Mouse (Mus musculus): ENCODE results near the gene Lsamp. TPM values are rescaled to one million over a fixed set of nuclear protein-coding genes. Genes with fewer than 3 reads are reported as not detected.
"Not testable (repeated sequence)": the region's sequence is repeated elsewhere in the genome, so short reads cannot be mapped to it uniquely, and the experiment has no call there.

The Lsamp gene
- total RNA-seq, 2 experiments from 2014 or later: 526 to 567 TPM

DNA sequence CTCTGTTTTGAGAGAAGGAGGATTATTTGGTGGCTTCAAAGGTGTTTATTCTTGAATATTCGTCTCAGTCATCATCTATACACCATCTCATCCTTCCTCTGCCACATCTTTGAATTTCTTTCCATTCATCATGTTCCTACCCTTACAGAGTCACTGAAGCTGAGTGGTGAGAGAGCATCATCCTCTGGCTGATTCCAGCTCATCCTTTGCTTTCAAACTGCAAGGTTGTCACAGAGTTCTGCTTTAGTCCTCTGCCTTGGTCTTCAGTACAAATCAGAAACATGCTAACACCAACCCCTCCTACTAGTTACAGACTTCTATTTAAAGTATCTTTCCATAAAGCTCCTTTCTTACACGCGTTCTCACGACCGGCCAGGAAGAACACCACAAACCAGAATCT lies 2018.8 kb downstream of the Lsamp start:
- DNase-seq (ENCODE audit: low spot score in 2 of 2): no peak

DNA sequence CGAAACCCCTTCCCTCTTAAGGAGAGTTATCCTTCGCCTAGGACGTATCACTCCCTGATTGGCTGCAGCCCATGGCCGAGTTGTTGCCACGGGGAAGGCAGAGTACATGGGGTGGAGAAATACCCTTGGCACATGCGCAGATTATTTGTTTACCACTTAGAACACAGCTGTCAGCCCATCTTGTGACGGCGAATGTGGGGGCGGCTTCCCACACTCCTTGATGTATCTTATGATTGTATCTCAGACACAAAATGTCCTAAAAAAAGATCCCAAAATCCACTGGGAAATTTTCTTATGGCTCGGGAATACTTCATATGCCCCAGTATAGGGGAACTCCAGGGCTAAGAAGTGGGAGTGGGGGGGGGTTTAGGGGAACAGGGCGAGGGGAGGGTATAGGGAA lies 2019.3 kb downstream of the Lsamp start:
- DNase-seq (ENCODE audit: low spot score in 2 of 2): not testable (repeated sequence)

DNA sequence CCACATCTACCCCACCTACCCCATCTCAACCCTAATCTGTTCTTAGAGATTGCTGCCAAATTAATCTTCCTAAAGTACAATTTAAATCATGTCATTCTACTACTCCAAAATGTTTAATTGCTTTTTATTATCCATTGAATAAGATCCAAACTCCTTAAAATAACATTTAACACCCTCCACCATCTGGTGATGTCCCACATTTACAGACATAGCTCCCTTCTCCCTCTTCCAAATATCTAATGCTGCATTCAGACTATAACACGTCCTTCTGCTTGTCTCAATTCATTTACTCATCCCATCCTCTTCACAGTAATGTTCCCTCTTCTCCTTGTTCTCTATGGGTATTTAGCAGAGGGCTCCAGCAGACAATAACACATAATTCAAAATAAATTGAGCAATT lies 2020.0 kb downstream of the Lsamp start:
- DNase-seq (ENCODE audit: low spot score in 2 of 2): peak in 1 of 2 experiments; percentile 55

DNA sequence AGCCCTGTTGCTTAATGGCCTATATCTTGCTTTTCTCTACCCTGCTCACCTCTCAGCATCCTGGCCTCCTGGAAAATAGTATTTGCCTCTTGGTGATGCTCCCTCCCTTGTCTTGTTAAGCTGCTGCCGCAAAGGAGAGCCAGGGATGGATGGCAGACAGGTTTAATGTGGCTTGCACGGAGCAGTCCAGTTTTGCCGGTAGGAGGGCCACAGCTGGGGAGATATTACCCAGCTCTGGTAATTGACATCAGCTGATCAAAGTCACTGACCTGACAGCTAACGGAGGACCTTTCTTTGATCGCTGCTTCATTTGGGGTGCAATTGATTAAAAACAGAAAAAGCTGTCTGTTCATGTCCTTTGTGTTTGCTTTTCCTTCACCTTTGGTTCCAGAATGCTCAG lies 2030.8 kb downstream of the Lsamp start:
- DNase-seq (ENCODE audit: low spot score in 2 of 2): no peak

DNA sequence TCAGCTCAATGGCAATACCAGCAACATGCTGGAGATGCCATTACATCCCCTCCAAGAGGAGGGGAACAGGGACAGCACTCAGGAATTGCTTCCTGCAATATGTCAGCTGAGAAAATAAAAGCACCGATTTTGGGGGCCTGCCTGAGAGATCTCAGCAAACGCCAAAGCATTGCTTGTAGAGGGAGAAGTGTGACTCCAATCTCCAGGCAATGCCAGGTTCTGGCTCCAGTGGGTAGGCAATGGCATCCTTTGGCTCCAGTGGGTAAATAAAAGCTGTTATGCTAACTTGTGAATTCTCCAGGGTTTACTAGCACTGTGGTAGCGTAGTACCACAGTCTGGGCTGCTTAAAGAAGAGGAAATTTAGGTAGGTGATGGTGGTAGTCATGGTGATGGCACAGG lies 2031.3 kb downstream of the Lsamp start:
- DNase-seq (ENCODE audit: low spot score in 2 of 2): peak in 1 of 2 experiments; percentile 50

DNA sequence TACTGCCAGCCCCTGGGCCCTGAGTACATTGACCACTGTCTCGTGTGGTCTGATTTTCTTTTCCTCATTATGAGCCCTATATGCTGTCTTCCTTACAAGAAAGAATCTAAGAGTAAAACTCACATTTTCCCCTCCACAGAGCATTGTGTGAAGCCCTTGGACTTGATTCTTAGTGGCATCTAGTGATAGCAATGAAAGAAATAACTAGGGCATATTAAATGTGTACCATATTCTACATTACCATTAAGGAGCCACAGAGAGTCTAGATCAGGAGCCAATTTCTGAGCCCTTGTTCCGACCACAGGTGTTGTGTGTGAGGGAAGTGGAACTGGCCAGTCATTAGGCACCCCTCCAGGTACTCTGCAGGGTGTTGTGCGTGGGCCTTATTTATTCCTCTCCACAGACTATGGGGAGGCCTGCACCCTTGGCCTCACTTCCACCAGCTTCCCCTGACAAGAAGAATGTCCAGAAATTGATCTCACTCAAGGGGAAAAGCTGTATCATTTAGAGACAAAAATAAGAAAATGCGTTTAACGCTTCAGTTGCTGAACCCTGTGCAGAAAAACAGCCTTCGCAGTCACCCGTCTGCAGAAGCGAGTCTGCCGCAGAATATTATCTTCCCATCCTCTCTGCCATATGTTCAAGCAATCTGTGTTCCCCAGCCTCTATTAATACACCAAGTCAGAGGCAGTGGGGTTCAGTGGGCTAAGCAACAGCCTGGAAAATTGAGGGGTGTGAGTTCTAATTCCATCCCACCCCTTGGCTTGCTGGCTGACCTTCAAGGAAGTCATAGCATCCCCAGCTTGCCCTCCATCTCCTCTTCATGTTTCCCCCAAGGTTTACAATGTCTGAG lies 2032.9 kb downstream of the Lsamp start:
- peak; percentile 34 to 75 for DNase-seq (ENCODE audit: low spot score in 2 of 2)

DNA sequence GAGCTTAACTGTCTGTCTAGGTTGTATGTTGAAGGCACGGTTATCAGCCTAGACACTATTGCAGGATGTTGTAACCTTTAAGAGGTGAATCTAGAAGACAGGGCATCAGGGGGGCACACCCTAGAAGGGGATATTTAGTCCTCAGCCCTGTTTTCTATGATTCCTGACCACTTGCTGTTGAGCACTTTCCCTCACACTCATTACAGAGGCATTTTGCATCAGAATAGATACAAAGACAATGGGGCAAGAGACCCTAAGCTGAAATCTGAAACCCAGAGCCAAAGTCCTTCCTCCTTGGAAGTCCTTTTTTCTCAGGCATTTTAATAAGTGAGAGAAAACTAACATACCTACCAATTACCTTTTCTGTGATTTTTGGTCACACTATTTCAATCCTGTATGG lies 2038.4 kb downstream of the Lsamp start:
- no peak for DNase-seq (ENCODE audit: low spot score in 2 of 2)

DNA sequence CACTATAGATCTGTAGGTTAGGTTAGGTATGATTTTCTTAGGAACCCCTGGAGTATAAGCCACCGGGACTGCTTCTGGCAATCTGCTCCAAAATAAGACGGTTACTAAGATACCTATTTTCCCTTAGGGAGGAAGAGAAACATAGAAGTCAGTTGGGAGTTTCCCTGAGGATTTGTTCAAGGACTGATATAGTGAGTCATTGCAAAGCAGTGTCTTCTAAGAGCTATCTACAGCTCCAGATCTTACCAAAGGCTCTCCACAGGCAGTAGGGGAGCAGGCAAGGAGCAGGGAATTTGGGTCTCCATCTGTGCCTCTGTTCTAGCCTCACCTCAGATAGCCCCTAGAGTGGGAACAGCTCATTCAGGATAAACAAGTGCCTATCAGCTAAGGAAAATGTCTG lies 2047.9 kb downstream of the Lsamp start:
- DNase-seq (ENCODE audit: low spot score in 2 of 2): no peak

DNA sequence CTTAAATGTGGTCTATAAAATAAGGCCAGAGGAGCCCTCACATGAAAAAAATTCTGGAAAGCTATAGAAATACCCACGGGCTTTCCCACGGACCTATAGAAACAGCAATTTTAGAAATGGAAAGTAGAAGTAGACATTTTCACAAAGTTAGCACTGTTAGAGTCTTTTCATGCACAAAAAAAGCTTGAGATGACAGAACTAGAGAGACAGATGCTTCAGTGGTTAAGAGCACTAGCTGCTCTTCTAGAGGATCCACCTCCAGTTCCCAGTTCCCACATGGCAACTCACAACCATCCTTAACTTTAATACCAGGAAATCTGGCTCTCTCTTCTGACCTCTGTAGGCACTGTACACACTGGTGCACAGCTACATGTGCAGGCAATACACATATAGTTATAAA lies 2049.3 kb downstream of the Lsamp start:
- no peak for DNase-seq (ENCODE audit: low spot score in 2 of 2)

DNA sequence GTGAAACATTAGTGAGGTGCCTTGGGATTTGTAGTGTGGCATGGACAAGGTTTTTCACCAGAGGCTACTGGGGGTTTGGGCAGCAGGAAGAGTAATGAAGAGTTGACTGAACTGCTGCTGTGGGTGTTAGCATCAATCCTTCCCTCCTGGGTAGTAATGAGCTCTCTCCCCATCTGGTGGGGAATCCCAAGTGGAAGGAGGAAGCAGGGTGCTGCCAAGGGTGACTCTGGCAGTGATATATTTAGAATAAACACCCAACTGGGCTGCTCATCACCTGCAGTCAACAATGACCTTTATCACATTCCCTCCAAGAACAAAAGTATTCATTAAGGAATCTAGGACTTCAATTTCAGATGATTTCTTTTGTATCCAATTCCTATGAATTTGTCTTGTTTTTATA lies 2064.0 kb downstream of the Lsamp start:
- DNase-seq (ENCODE audit: low spot score in 2 of 2): no peak

DNA sequence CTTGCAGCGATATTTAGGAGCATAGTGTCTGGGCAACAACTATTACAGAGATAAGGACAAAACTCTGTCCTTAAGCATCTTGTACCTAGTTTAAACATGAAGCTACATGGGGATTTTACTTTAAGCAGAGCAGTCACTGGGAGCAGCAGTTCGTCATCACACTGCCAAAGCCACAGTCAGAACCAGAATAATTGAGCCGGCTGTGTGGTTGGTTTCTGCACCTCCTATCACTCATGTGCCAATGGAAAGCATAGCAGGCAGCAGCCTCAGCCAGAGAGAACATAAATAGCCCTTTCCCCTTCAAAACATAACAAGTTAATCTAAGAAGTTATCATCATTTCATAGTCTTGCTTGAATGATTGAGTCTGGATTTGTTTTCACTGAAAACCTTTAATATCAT lies 2075.8 kb downstream of the Lsamp start:
- peak in 1 of 2 experiments; percentile 31 for DNase-seq (ENCODE audit: low spot score in 2 of 2)

DNA sequence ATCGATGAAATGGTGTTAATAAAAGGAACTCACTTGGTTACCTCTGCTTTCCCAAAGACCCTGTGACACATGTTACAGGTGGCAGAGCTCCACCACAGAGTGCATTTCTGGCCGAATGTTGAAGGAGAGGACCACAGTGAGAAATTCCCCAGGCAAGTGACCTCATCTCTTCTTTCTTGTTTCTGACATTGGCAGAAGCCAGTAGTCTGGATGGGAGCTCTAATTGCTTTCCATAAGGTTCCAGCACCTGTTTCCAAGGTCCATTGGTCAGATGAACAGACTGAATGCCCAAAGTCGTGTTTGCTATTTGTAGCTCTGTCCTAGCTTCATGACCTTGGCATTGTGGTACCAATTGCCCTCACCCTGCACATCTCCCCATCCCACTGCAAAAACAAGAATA lies 2090.2 kb downstream of the Lsamp start:
- no peak for DNase-seq (ENCODE audit: low spot score in 2 of 2)

DNA sequence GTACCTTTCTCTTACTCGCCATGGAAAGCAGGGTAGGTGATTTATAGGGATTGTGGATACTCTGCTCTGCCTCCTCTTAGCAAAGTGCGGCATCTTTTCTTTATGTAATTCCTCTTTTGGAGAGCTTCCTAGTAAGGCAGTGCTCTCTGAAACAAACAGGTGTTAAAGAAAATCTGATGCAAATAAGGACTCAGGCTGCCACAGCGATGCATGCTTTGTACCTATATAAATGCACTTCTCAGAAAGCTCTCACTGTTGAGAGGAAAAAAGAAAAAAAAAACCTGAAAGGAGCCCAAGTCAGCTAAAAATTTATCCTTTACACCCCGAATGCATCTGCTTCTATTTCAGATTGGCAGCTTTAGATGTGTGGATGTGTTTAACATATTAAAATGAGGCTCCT lies 2095.4 kb downstream of the Lsamp start:
- DNase-seq (ENCODE audit: low spot score in 2 of 2): peak in 1 of 2 experiments; percentile 14

DNA sequence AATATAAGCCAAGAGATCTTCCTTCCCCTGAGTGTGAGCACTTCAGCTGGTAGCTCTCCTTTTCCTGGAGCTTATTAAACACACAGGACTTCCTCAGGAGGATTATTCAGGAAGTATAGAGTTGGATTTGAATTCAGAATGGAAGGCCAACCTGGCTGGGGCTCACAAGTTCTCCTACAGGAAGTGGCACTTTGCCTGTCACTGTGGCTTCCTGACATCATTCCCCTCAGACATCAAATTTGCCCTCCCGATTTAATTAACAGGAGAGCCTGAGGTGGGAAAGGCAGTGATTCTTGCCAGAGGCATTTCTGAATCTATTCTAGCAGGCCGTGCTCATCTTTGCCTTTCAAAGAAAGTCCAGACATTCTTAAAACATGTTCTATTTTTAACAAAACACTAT lies 2097.4 kb downstream of the Lsamp start:
- no peak for DNase-seq (ENCODE audit: low spot score in 2 of 2)

DNA sequence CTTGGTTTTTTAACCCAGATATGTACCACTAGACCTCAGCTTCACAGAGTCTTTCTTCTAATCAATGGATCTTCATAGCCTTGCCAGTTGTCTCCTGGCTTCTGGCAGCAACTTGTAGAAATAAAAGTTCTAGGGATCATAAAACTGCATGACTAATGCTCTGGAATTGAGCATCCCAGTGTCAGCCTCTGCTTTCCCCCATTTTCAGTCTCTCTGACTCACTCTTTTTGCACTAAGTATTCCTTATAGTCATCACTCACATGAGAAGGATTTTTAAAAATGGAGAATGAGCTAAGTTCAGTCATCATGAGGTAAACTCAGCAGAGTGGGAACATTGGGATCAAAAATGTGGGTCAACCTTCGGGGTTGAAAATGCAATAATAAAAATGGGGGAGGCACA lies 2113.3 kb downstream of the Lsamp start:
- no peak for DNase-seq (ENCODE audit: low spot score in 2 of 2)

DNA sequence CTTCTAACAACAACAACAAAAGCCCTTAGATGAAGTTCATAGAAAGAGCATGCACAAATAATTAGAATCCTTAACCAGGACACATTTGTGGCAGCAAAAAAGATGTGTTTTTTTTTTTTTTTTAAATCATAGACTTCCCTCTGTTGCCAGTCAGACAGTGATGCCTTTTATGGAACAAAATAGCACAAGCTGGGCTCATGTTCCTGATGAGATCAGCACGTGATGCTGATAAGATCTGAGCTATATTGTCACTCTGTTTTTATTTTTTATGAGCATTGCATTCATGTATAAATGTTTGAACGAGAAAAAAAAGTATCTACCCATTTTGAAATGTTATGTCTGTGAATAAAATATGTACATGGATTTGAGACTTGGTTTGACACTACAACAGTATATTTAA lies 2118.0 kb downstream of the Lsamp start:
- DNase-seq (ENCODE audit: low spot score in 2 of 2): peak in 1 of 2 experiments; percentile 16

DNA sequence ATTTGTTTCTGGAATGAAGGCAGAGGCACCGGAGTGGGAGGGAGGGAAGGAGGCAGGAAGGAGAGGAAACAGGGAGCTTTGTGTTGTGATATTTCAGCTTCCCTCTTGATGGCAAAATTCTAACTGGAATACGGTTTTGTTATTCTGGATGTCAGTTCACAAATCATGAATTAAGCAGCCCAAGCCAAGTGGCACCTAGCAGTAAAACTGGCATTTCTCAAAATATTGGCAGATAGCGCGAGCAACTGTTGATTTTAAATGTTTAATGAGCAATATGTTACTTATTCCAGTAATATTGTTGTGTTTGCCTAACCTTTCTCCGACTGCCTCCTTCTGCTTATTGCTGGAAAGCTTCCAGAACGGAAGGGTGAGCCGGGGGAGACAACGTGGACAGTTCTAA lies 2118.5 kb downstream of the Lsamp start:
- DNase-seq (ENCODE audit: low spot score in 2 of 2): peak; percentile 33 to 88

DNA sequence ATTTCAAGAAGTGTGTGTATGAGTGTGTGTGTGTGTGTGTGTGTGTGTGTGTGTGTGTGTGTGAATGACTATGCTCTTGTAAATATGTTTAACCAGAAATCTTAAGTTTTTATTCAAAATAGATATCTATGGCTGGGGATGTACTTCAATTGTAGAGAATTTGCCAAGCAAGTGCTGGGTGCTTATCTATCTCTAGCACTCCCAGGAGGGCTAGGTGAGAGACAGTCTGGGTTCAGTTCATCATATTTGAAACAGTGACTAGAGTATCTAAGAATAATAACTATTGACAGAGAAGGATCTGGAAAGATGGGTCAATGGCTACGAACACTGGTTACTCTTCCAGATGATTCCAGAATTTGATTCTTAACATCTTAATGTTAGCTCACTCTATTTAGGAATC lies 2128.1 kb downstream of the Lsamp start:
- no peak for DNase-seq (ENCODE audit: low spot score in 2 of 2)

DNA sequence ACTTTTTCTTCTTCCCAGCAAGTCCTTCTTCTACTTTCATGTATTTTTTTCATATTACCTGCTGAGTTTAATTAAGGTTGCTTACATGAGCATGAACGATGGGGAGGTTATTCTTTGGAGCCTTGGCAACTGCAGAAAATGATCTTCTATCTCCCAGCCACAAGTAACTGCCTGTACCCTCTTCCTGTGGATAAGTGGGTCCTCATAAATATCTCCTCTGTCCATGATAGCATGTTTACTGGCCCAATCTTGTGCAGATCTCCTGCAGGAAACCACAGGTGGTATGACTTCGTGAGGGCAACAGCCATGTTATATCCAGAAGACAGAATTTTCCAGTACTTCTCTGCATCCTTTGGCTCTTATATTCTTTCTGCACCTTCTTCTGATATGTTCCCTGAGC lies 2129.1 kb downstream of the Lsamp start:
- DNase-seq (ENCODE audit: low spot score in 2 of 2): no peak

DNA sequence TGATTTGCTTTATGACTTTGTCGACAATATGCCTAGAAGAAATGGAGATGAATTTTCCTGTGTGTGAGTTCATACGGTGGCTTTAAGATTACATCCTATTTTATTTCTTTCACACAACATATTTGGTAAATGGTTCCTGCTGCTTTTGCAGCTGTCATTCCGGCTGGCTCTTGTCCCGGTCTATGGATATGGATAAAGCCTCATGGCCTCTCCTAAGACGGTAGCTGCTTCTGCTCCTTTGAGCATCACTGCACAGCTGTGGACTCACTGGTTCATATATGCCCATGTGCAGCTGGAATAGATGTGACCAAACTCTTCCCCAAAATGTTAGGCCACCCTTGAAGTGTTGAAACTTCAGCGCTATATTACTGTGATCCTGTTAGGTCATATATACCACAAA lies 2137.6 kb downstream of the Lsamp start:
- DNase-seq (ENCODE audit: low spot score in 2 of 2): no peak

DNA sequence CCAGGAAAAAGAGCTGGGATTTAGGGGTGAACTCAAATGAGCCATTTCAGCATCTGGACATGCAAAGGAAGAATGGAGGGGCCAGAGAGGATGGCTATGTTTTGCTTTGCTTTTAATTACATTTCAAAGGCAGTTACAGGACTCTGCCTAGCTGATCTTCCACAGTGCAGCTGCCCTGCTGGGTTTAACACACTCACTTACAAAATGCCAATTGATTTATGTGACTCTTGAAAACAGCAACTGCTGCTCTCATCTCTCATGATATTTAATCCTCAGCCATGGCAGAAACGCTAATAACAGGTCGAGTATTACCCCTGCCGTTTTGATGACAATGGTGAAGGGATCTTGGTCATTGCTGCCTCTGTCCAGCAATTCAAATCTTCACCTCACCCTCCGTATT lies 2139.7 kb downstream of the Lsamp start:
- DNase-seq (ENCODE audit: low spot score in 2 of 2): no peak

DNA sequence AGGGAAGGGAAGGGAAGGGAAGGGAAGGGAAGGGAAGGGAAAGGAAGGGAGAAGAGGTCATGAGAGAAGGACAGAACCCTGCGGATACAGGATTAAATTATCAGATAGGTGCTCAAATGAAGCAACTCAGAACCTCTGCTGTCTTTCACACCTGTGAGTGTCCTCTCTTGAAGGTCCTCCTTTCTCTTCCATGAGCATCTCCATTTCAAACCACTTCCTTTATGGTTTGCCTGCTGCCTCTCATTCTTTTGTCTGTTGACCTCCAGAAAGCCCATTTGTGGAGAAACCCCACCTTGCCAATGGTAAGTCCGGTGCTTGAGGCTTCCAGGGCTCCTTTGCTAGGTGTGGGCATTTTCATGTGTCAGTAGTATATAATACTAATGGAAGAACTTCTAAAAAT lies 2141.9 kb downstream of the Lsamp start:
- no peak for DNase-seq (ENCODE audit: low spot score in 2 of 2)

DNA sequence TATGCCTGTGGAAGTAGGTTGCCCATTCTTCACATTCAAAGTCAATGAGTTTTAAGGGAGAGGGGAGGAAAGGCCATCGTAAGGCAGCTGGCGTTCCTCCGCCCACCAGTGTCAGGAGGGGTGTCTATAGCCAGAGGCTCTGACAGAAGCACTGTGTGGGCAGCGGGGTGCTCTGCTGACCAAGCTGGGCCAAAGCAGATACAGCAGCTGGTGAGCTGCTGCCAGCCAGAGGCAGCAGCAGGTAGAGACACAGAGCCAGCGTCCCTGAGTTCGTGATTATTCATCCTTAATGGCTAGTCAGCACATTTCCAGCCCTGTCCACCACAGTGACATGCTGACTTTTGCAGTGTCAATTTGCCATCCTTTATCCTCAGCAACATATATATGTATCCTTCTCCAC lies 2163.0 kb downstream of the Lsamp start:
- no peak for DNase-seq (ENCODE audit: low spot score in 2 of 2)
